ENCODE assay signal across 17 mouse cellular contexts in genomic region chr5:112960911-112961310, GRCm38 (mm10). TPM values are rescaled to one million over a fixed set of nuclear protein-coding genes. Genes with fewer than 3 reads are reported as not detected.
DNase-seq lines count a peak whose midpoint lies in the region; ATAC-seq and TF ChIP-seq lines count a peak whose summit lies in the region.
"Had no signal": no experiment of that assay in that cellular context is flagged by ENCODE, and none has a peak within 500 bp of the region (broad histone marks: within the 10 kb centered on the region; RNA-seq: fewer than 3 reads in every experiment).

No protein-coding gene starts in this region.

- no peak overlapping the region for H3K4me2 ChIP-seq in heart, embryonic 15.5 days
- no peak overlapping the region for H3K4me2 ChIP-seq in heart, embryonic 12.5 days
- H3K4me2 ChIP-seq in lung, embryonic 14.5 days = no peak overlapping the region
- no peak overlapping the region for H3K4me2 ChIP-seq in stomach, embryonic 15.5 days
- H3K4me2 ChIP-seq: liver, embryonic 12.5 days; neural tube, embryonic 13.5 days had no signal

- ATAC-seq in heart, embryonic 15.5 days (replicated peaks; ENCODE audit: insufficient number of reproducible peaks, insufficient read depth, low FRiP score, low read depth) = no peak
- no peak for ATAC-seq in heart, embryonic 12.5 days (ENCODE audit: insufficient number of reproducible peaks, low FRiP score)
- no peak for ATAC-seq in lung, embryonic 14.5 days (ENCODE audit: insufficient read depth)
- ATAC-seq in stomach, embryonic 15.5 days (ENCODE audit: insufficient read depth, low FRiP score, low read depth) = no peak; the same call in 1 of the 2 replicates
- no peak for ATAC-seq in megakaryocyte-erythroid progenitor cell, adult 5-6 weeks (replicated peaks; ENCODE audit: low FRiP score, low TSS enrichment, poor library complexity, severe bottlenecking)
- ATAC-seq: forebrain, postnatal 0 days; liver, embryonic 12.5 days had no signal

- H3K9ac ChIP-seq in heart, embryonic 15.5 days = no peak overlapping the region
- H3K9ac ChIP-seq in heart, embryonic 12.5 days = no peak overlapping the region
- no peak overlapping the region for H3K9ac ChIP-seq in lung, embryonic 14.5 days
- no peak overlapping the region for H3K9ac ChIP-seq in stomach, embryonic 15.5 days
- H3K9ac ChIP-seq: forebrain, postnatal 0 days; liver, embryonic 12.5 days; neural tube, embryonic 13.5 days had no signal

- no peaks in the 10 kb centered on the region for H3K36me3 ChIP-seq in heart, embryonic 15.5 days
- no peaks in the 10 kb centered on the region for H3K36me3 ChIP-seq in heart, embryonic 12.5 days
- H3K36me3 ChIP-seq in lung, embryonic 14.5 days (ENCODE audit: insufficient read depth) = no peaks in the 10 kb centered on the region
- H3K36me3 ChIP-seq in stomach, embryonic 15.5 days = no peaks in the 10 kb centered on the region
- H3K36me3 ChIP-seq: heart, embryonic 10.5 days; liver, embryonic 12.5 days; neural tube, embryonic 13.5 days had no signal

- 26% methylated on average over 3 of the region's 3 CpGs for WGBS in heart, embryonic 15.5 days
- 31% methylated on average over 3 of the region's 3 CpGs for WGBS in heart, embryonic 12.5 days
- 7% methylated on average over 3 of the region's 3 CpGs for whole genome bisulfite sequencing in lung, embryonic 14.5 days
- 23% methylated on average over 3 of the region's 3 CpGs for WGBS in stomach, embryonic 15.5 days

- no peak for TF ChIP-seq CTCF in lung, embryonic 14.5 days (IDR thresholded peaks at IDR 0.05; ENCODE audit: low read depth)
- TF ChIP-seq CTCF in embryonic fibroblast, embryonic 13.5 days (IDR thresholded peaks at IDR 0.05; ENCODE audit: borderline replicate concordance, insufficient read depth, low read length) = no peak

- peak overlapping the region; percentile 25; the same call in 1 of the 2 replicates for H3K27ac ChIP-seq in heart, embryonic 15.5 days
- no peak overlapping the region for H3K27ac ChIP-seq in heart, embryonic 12.5 days (ENCODE audit: poor library complexity, severe bottlenecking)
- no peak overlapping the region for H3K27ac ChIP-seq in lung, embryonic 14.5 days (ENCODE audit: low read depth)
- H3K27ac ChIP-seq in embryonic fibroblast, embryonic 13.5 days (ENCODE audit: insufficient read depth, low read length) = peak overlapping the region; percentile 74
- peak overlapping the region; percentile 5; the same call in 1 of the 2 replicates for H3K27ac ChIP-seq in stomach, embryonic 15.5 days
- H3K27ac ChIP-seq: heart, embryonic 10.5 days; liver, embryonic 12.5 days; macrophage; neural tube, embryonic 13.5 days had no signal

- no peak for TF ChIP-seq POLR2A in embryonic fibroblast, embryonic 13.5 days (IDR thresholded peaks at IDR 0.05; ENCODE audit: low read depth, low read length)

- H3K27me3 ChIP-seq in heart, embryonic 15.5 days = no peaks in the 10 kb centered on the region
- no peaks in the 10 kb centered on the region for H3K27me3 ChIP-seq in heart, embryonic 12.5 days (replicated peaks)
- no peaks in the 10 kb centered on the region for H3K27me3 ChIP-seq in lung, embryonic 14.5 days (ENCODE audit: insufficient read depth, low read length)
- H3K27me3 ChIP-seq in stomach, embryonic 15.5 days (replicated peaks) = no peaks in the 10 kb centered on the region
- H3K27me3 ChIP-seq: liver, embryonic 12.5 days; neural tube, embryonic 13.5 days had no signal

- no peak overlapping the region for H3K4me3 ChIP-seq in heart, embryonic 15.5 days
- H3K4me3 ChIP-seq in heart, embryonic 12.5 days = no peak overlapping the region
- no peak overlapping the region for H3K4me3 ChIP-seq in lung, embryonic 14.5 days (ENCODE audit: low read depth, low read length)
- H3K4me3 ChIP-seq in embryonic fibroblast, embryonic 13.5 days (ENCODE audit: insufficient read depth, low read length) = no peak overlapping the region
- H3K4me3 ChIP-seq in stomach, embryonic 15.5 days (replicated peaks) = no peak overlapping the region
- H3K4me3 ChIP-seq: heart, embryonic 10.5 days; liver, embryonic 12.5 days; neural tube, embryonic 13.5 days had no signal

- H3K4me1 ChIP-seq in heart, embryonic 15.5 days (replicated peaks) = peaks cover 29% of the 10 kb centered on the region
- peaks cover 29% of the 10 kb centered on the region for H3K4me1 ChIP-seq in heart, embryonic 12.5 days (replicated peaks)
- H3K4me1 ChIP-seq in lung, embryonic 14.5 days (ENCODE audit: insufficient read depth) = no peaks in the 10 kb centered on the region
- H3K4me1 ChIP-seq in embryonic fibroblast, embryonic 13.5 days (ENCODE audit: control insufficient read depth, insufficient read depth, low read length) = peaks cover 5% of the 10 kb centered on the region; the same call in 1 of the 2 replicates
- H3K4me1 ChIP-seq in stomach, embryonic 15.5 days = peaks cover 7% of the 10 kb centered on the region; the same call in 1 of the 2 replicates
- H3K4me1 ChIP-seq: liver, embryonic 12.5 days had no signal

- DNase-seq in lung, embryonic 14.5 days = peak; percentile 23
- DNase-seq in lung, adult 18-20 months = no peak
- no peak for DNase-seq in adrenal gland, postnatal 10 days
- DNase-seq: adrenal gland, adult 2 months; B cell, adult 2 months; forebrain, postnatal 0 days; kidney, postnatal 25 days; right cerebral cortex, postnatal 25 days had no signal

- no peaks in the 10 kb centered on the region for H3K9me3 ChIP-seq in heart, embryonic 15.5 days (replicated peaks)
- H3K9me3 ChIP-seq in heart, embryonic 12.5 days (replicated peaks) = no peaks in the 10 kb centered on the region
- no peaks in the 10 kb centered on the region for H3K9me3 ChIP-seq in lung, embryonic 14.5 days (ENCODE audit: low read depth, low read length)
- H3K9me3 ChIP-seq in stomach, embryonic 15.5 days = no peaks in the 10 kb centered on the region
- H3K9me3 ChIP-seq: heart, embryonic 10.5 days; liver, embryonic 12.5 days; neural tube, embryonic 13.5 days had no signal

RNA-seq across cellular contexts. Expression of gene Grk3, which starts 54.7 kb away (rescaled TPM):
- polyA plus RNA-seq in heart, embryonic 15.5 days (2015; fragmentation: Nextera tagmentation; extraction: Ambion mirVana) = 16.6 and 20.8 TPM in 2 replicates
- 14.1 and 16.1 TPM in 2 replicates for polyA plus RNA-seq in heart, embryonic 12.5 days (2016; fragmentation: Nextera tagmentation; extraction: Ambion mirVana)
- 14.1 and 15.0 TPM in 2 replicates for polyA plus RNA-seq in lung, embryonic 14.5 days (2014; fragmentation: Nextera tagmentation; extraction: Ambion mirVana)
- polyA plus RNA-seq in embryonic fibroblast, embryonic 13.5 days (2011; ENCODE audit: insufficient read length, low read depth, missing spikeins) = 0.35 and 0.74 TPM in 2 replicates
- polyA plus RNA-seq in stomach, embryonic 15.5 days (2015; fragmentation: Nextera tagmentation; extraction: Ambion mirVana) = 13.6 and 13.8 TPM in 2 replicates
- 10 to 100 TPM; 30.9 to 45.9 TPM for total RNA-seq in adrenal gland, postnatal 10 days (2021)
- 9.7 and 25.0 TPM in 2 replicates for total RNA-seq in megakaryocyte-erythroid progenitor cell, adult 5-6 weeks (2014; fragmentation: Nextera tagmentation)
- total RNA-seq in megakaryocyte-erythroid progenitor cell, adult 5-6 weeks (2017) = 11.7 and 18.7 TPM in 2 replicates

Comparison
In these comparisons a context has a peak if more than half of its experiments do, and no peak if none do; other contexts are left out.
1. H3K27ac ChIP-seq: peak in heart, embryonic 15.5 days (single experiment), embryonic fibroblast, embryonic 13.5 days (single experiment) and stomach, embryonic 15.5 days (single experiment); none in heart, embryonic 12.5 days (single experiment) and lung, embryonic 14.5 days (single experiment).